8 mouse cellular contexts compared by ENCODE assay signal in the genomic region with DNA sequence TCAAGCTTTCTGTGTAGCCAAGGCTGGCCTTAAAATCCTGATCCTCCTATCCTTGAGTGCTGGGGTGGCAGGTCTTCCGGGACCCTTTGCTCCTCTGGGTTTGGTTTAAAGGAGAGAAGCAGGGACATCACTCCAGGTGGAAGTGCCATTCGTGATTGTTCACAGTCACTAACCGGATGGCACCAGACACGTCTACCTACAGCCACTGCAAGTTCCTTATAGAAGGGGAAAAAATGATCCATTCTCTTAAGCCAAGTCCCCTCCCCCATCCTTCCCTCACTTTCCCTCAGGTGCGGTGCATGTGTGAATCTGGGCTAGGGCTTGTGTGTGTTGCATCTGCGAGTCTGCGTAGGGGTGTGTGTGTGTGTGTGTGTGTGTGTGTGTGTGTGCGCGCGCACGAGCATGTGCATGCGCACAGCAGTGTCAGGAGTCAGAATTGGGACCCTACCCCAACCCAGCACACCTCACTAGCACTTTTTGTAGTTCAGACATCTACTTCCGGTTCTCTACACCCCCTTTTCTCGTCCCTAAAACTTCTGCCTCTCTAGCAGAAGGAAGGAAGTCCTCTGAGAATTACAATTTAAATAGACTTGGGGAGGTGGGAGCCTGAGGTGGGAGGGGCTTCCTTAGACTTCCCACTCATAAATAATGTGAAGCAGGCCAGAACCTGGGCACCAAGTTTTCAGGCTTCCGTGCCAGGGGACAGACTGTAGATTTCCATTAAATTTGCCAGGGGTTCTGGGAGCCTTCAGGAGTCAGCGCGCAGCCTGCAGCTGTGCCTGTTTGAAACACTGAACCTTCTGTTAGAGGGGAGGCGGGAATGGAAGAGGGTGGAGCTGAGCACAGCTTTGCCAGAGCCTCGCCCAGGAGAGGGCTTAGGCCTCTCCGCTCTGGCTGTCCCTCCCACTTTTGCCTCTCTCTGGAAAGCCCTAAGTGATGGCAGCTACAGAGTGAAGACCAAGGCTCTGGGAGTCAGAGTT. TPM values are rescaled to one million over a fixed set of nuclear protein-coding genes. Genes with fewer than 3 reads are reported as not detected.
DNase-seq lines count a peak whose midpoint lies in the region; ATAC-seq and TF ChIP-seq lines count a peak whose summit lies in the region.

No protein-coding gene starts in this region.

- peak overlapping the region; percentile 40 for H3K4me2 ChIP-seq in embryonic facial prominence, embryonic 15.5 days (replicated peaks)
- peak overlapping the region; percentile 60 for H3K4me2 ChIP-seq in heart, embryonic 13.5 days
- H3K4me2 ChIP-seq in lung, postnatal 0 days (replicated peaks; ENCODE audit: low read depth, low read length): peak overlapping the region; percentile 35
- H3K4me2 ChIP-seq in stomach, embryonic 14.5 days (replicated peaks; ENCODE audit: low read depth, low read length): peak overlapping the region; percentile 34

- no peaks in the 10 kb centered on the region for H3K9me3 ChIP-seq in embryonic facial prominence, embryonic 15.5 days (replicated peaks)
- H3K9me3 ChIP-seq in heart, embryonic 13.5 days: no peaks in the 10 kb centered on the region
- no peaks in the 10 kb centered on the region for H3K9me3 ChIP-seq in lung, postnatal 0 days (ENCODE audit: low read length)
- H3K9me3 ChIP-seq in stomach, embryonic 14.5 days (ENCODE audit: control insufficient read depth, low read depth, low read length): no peaks in the 10 kb centered on the region

- peaks cover 10% of the 10 kb centered on the region for H3K79me3 ChIP-seq in C2C12 (ENCODE audit: low read depth)

- H3K36me3 ChIP-seq in C2C12 (ENCODE audit: control insufficient read depth, insufficient read depth): peaks cover 30% of the 10 kb centered on the region
- peaks cover 21% of the 10 kb centered on the region for H3K36me3 ChIP-seq in embryonic facial prominence, embryonic 15.5 days
- H3K36me3 ChIP-seq in heart, embryonic 13.5 days: peaks cover 38% of the 10 kb centered on the region
- H3K36me3 ChIP-seq in lung, postnatal 0 days (ENCODE audit: insufficient read depth, low read length): peaks cover 20% of the 10 kb centered on the region; the same call in 1 of the 2 replicates
- peaks cover 11% of the 10 kb centered on the region; the same call in 1 of the 2 replicates for H3K36me3 ChIP-seq in stomach, embryonic 14.5 days (ENCODE audit: control insufficient read depth, insufficient read depth, low read length)

- peak overlapping the region; percentile 85 for H3K27ac ChIP-seq in embryonic facial prominence, embryonic 15.5 days (replicated peaks)
- peak overlapping the region; percentile 70 for H3K27ac ChIP-seq in heart, embryonic 13.5 days (replicated peaks)
- H3K27ac ChIP-seq in lung, postnatal 0 days (ENCODE audit: low read length): peak overlapping the region; percentile 17; the same call in 1 of the 2 replicates
- peak overlapping the region; percentile 70 for H3K27ac ChIP-seq in stomach, embryonic 14.5 days (ENCODE audit: low read length)

- 24% methylated on average over 20 of the region's 20 CpGs for WGBS in embryonic facial prominence, embryonic 15.5 days
- 25% methylated on average over 20 of the region's 20 CpGs for WGBS in heart, embryonic 13.5 days
- 28% methylated on average over 20 of the region's 20 CpGs for WGBS in lung, postnatal 0 days
- 22% methylated on average over 20 of the region's 20 CpGs for WGBS in stomach, embryonic 14.5 days

- peak overlapping the region; percentile 7 for H3ac ChIP-seq in C2C12 (ENCODE audit: control insufficient read depth, insufficient read length, low read depth)

- no peak for TF ChIP-seq EP300 in lung, postnatal 0 days (IDR thresholded peaks at IDR 0.05)

- H3K4me1 ChIP-seq in embryonic facial prominence, embryonic 15.5 days: peaks cover 45% of the 10 kb centered on the region
- H3K4me1 ChIP-seq in heart, embryonic 13.5 days: peaks cover 51% of the 10 kb centered on the region
- H3K4me1 ChIP-seq in lung, postnatal 0 days (ENCODE audit: insufficient read depth, low read depth, low read length): peaks cover 21% of the 10 kb centered on the region
- H3K4me1 ChIP-seq in stomach, embryonic 14.5 days (ENCODE audit: control insufficient read depth, insufficient read depth, low read length): peaks cover 27% of the 10 kb centered on the region

- H3K79me2 ChIP-seq in C2C12 (ENCODE audit: control insufficient read depth, insufficient read depth): peaks cover 56% of the 10 kb centered on the region

- H3K4me3 ChIP-seq in C2C12 (ENCODE audit: insufficient read depth, poor library complexity, severe bottlenecking): no peak overlapping the region
- peak overlapping the region; percentile 16 for H3K4me3 ChIP-seq in embryonic facial prominence, embryonic 15.5 days (replicated peaks)
- H3K4me3 ChIP-seq in heart, embryonic 13.5 days: peak overlapping the region; percentile 28
- no peak overlapping the region for H3K4me3 ChIP-seq in lung, postnatal 0 days (ENCODE audit: low read depth, low read length)
- H3K4me3 ChIP-seq in stomach, embryonic 14.5 days (ENCODE audit: low read depth, low read length): peak overlapping the region; percentile 3; the same call in 1 of the 2 replicates

- no peak for TF ChIP-seq CTCF in C2C12 (IDR thresholded peaks at IDR 0.05; ENCODE audit: control insufficient read depth, insufficient read depth, insufficient read length)
- no peak for TF ChIP-seq CTCF in lung, postnatal 0 days (IDR thresholded peaks at IDR 0.05)

- peak; percentile 90 for ATAC-seq in embryonic facial prominence, embryonic 15.5 days (ENCODE audit: insufficient number of reproducible peaks, low FRiP score, low TSS enrichment, low read depth)
- 0 out of 2 replicates have a peak, but pooled peaks have one; percentile 22 for ATAC-seq in heart, embryonic 13.5 days (ENCODE audit: extremely low read depth, insufficient number of reproducible peaks, low FRiP score, low TSS enrichment)
- peak; percentile 66 for ATAC-seq in lung, postnatal 0 days
- ATAC-seq in stomach, embryonic 14.5 days (ENCODE audit: insufficient number of reproducible peaks, insufficient read depth, low FRiP score, low read depth): peak; percentile 84

- H3K9ac ChIP-seq in embryonic facial prominence, embryonic 15.5 days: no peak overlapping the region
- peak overlapping the region; percentile 56 for H3K9ac ChIP-seq in heart, embryonic 13.5 days
- no peak overlapping the region for H3K9ac ChIP-seq in lung, postnatal 0 days (replicated peaks; ENCODE audit: low read depth)
- no peak overlapping the region for H3K9ac ChIP-seq in stomach, embryonic 14.5 days (replicated peaks; ENCODE audit: low read depth, low read length)

- H3K27me3 ChIP-seq in C2C12 (ENCODE audit: control insufficient read depth, insufficient read depth, insufficient read length): no peaks in the 10 kb centered on the region
- peaks cover 6% of the 10 kb centered on the region for H3K27me3 ChIP-seq in embryonic facial prominence, embryonic 15.5 days
- peaks cover 4% of the 10 kb centered on the region; the same call in 1 of the 2 replicates for H3K27me3 ChIP-seq in heart, embryonic 13.5 days (replicated peaks)
- no peaks in the 10 kb centered on the region for H3K27me3 ChIP-seq in lung, postnatal 0 days (replicated peaks; ENCODE audit: insufficient read depth, low read length)
- H3K27me3 ChIP-seq in stomach, embryonic 14.5 days (ENCODE audit: control insufficient read depth, insufficient read depth, low read length): no peaks in the 10 kb centered on the region

- peak; percentile 79 for DNase-seq in Muller cell, postnatal 12 days (ENCODE audit: inconsistent ontology term)
- peak; percentile 66 for DNase-seq in kidney, postnatal 14 days
- DNase-seq in lung, postnatal 0 days (ENCODE audit: low spot score): peak; percentile 90
- DNase-seq in frontal cortex, postnatal 25 days (ENCODE audit: low spot score in 2 of 2): no peak

TF ChIP-seq in C2C12, 6 proteins besides CTCF, POLR2A, EP300 and RAD21:
- TF ChIP-seq CEBPB (IDR thresholded peaks at IDR 0.05; ENCODE audit: low read depth): no peak
- TF ChIP-seq MAX (IDR thresholded peaks at IDR 0.05): no peak
- no peak for TF ChIP-seq USF1 (IDR thresholded peaks at IDR 0.05; ENCODE audit: low read depth)
- TF ChIP-seq MYOD1 (IDR thresholded peaks at IDR 0.05; ENCODE audit: control insufficient read depth, insufficient read length, low read depth): no peak
- no peak for TF ChIP-seq FOSL1 (IDR thresholded peaks at IDR 0.05; ENCODE audit: insufficient read depth, low read length, poor library complexity, severe bottlenecking)

RNA-seq across cellular contexts. Expression of gene Tmem63a, which starts 3.1 kb away (rescaled TPM):
- polyA plus RNA-seq in C2C12 (2012; fragmentation: generic; extraction: Trizol): 38.5 TPM
- polyA plus RNA-seq in embryonic facial prominence, embryonic 15.5 days (2015; fragmentation: Nextera tagmentation; extraction: Ambion mirVana): 17.3 and 18.5 TPM in 2 replicates
- 7.7 and 8.6 TPM in 2 replicates for polyA plus RNA-seq in heart, embryonic 13.5 days (2015; fragmentation: Nextera tagmentation; extraction: Ambion mirVana)
- 22.7 and 25.1 TPM in 2 replicates for polyA plus RNA-seq in lung, postnatal 0 days (2015; fragmentation: Nextera tagmentation; extraction: Ambion mirVana)
- 14.8 and 17.9 TPM in 2 replicates for polyA plus RNA-seq in stomach, embryonic 14.5 days (2014; fragmentation: Nextera tagmentation; extraction: Ambion mirVana)

RNA-seq across cellular contexts. Expression of gene Lefty1, which starts 10.5 kb away (rescaled TPM):
- 2.1 TPM for polyA plus RNA-seq in C2C12 (2012; fragmentation: generic; extraction: Trizol)
- 4.0 and 4.6 TPM in 2 replicates for polyA plus RNA-seq in embryonic facial prominence, embryonic 15.5 days (2015; fragmentation: Nextera tagmentation; extraction: Ambion mirVana)
- 1.2 and 1.4 TPM in 2 replicates for polyA plus RNA-seq in heart, embryonic 13.5 days (2015; fragmentation: Nextera tagmentation; extraction: Ambion mirVana)
- polyA plus RNA-seq in lung, postnatal 0 days (2015; fragmentation: Nextera tagmentation; extraction: Ambion mirVana): 1.1 and 2.1 TPM in 2 replicates
- polyA plus RNA-seq in stomach, embryonic 14.5 days (2014; fragmentation: Nextera tagmentation; extraction: Ambion mirVana): 1.8 and 3.6 TPM in 2 replicates

RNA-seq across cellular contexts. Expression of gene Pycr2, which starts 41.2 kb away (rescaled TPM):
- polyA plus RNA-seq in C2C12 (2012; fragmentation: generic; extraction: Trizol): 114 TPM
- 96.9 and 105 TPM in 2 replicates for polyA plus RNA-seq in embryonic facial prominence, embryonic 15.5 days (2015; fragmentation: Nextera tagmentation; extraction: Ambion mirVana)
- 56.2 and 56.5 TPM in 2 replicates for polyA plus RNA-seq in heart, embryonic 13.5 days (2015; fragmentation: Nextera tagmentation; extraction: Ambion mirVana)
- polyA plus RNA-seq in lung, postnatal 0 days (2015; fragmentation: Nextera tagmentation; extraction: Ambion mirVana): 51.9 and 57.5 TPM in 2 replicates
- 86.0 and 92.3 TPM in 2 replicates for polyA plus RNA-seq in stomach, embryonic 14.5 days (2014; fragmentation: Nextera tagmentation; extraction: Ambion mirVana)

RNA-seq across cellular contexts. Expression of gene Lefty2, which starts 52.4 kb away (rescaled TPM):
- not detected for polyA plus RNA-seq in C2C12 (2012; fragmentation: generic; extraction: Trizol)
- polyA plus RNA-seq in embryonic facial prominence, embryonic 15.5 days (2015; fragmentation: Nextera tagmentation; extraction: Ambion mirVana): 0.24 and 0.32 TPM in 2 replicates
- polyA plus RNA-seq in heart, embryonic 13.5 days (2015; fragmentation: Nextera tagmentation; extraction: Ambion mirVana): 0.08 and 0.28 TPM in 2 replicates
- polyA plus RNA-seq in lung, postnatal 0 days (2015; fragmentation: Nextera tagmentation; extraction: Ambion mirVana): 0.16 TPM in 1 of 2 replicates, not detected in the other
- 0.14 TPM in 1 of 2 replicates, not detected in the other for polyA plus RNA-seq in stomach, embryonic 14.5 days (2014; fragmentation: Nextera tagmentation; extraction: Ambion mirVana)

Comparison
In these comparisons a context has a peak if more than half of its experiments do, and no peak if none do; other contexts are left out.
1. H3K4me3 ChIP-seq: peak in embryonic facial prominence, embryonic 15.5 days (single experiment), heart, embryonic 13.5 days (single experiment) and stomach, embryonic 14.5 days (single experiment); none in C2C12 (single experiment) and lung, postnatal 0 days (single experiment).
2. DNase-seq: peak in Muller cell, postnatal 12 days (single experiment), kidney, postnatal 14 days (single experiment) and lung, postnatal 0 days (single experiment); none in frontal cortex, postnatal 25 days (0 of 2).
3. ATAC-seq: peak in every context shown above with its lines; median percentile 90 in embryonic facial prominence, embryonic 15.5 days; 84 in stomach, embryonic 14.5 days; 66 in lung, postnatal 0 days; 22 in heart, embryonic 13.5 days.
4. H3K27ac ChIP-seq: peak in every context shown above with its lines; median percentile 85 in embryonic facial prominence, embryonic 15.5 days; 70 in heart, embryonic 13.5 days; 70 in stomach, embryonic 14.5 days; 17 in lung, postnatal 0 days.
5. Peak in every context shown above with its lines, with median percentiles within 50 percentile points of each other: H3K4me2 ChIP-seq.